Mouse (Mus musculus) lung, postnatal 0 days (tissue): ENCODE measurements at regions not wholly inside any gene's neighbourhood (a gene's known extent, or its start where the extent isn't known, plus 50 kb on each side); places are given as distances from the start of the nearest gene placed in this dataset.

ENCODE experiments used
- ATAC-seq: fragments of 200-750 bp; cut with Nextera tagmentation; 2 replicates; pipeline ENCODE4 v1.8.0; 2017; ENCODE audit warnings: moderate library complexity
- DNase-seq: peaks from one replicate; pipeline ENCODE4 v3.0.0-alpha.2; 2016; ENCODE audit warnings: low spot score
- H3K27ac ChIP-seq: fragments of 300-500 bp; sonication (generic); 2 replicates; pipeline ENCODE4 v1.5.1; 2014; ENCODE audit warnings: antibody characterized with exemption, mild to moderate bottlenecking, low read length, mixed read lengths
- H3K27me3 ChIP-seq: fragments of 300-500 bp; sonication (generic); replicated peaks from 2 replicates; pipeline ENCODE4 v1.6.1; 2014; ENCODE audit warnings: low read length, mixed read lengths; ENCODE audit not compliant: insufficient read depth
- H3K36me3 ChIP-seq: fragments of 300-500 bp; sonication (generic); 2 replicates; pipeline ENCODE4 v1.6.1; 2014; ENCODE audit warnings: low read length, mixed read lengths; ENCODE audit not compliant: insufficient read depth
- H3K4me1 ChIP-seq: fragments of 300-500 bp; sonication (generic); 2 replicates; pipeline ENCODE4 v1.6.1; 2014; ENCODE audit warnings: antibody characterized with exemption, low read depth, low read length, mixed read lengths; ENCODE audit not compliant: insufficient read depth
- H3K4me2 ChIP-seq: fragments of 300-500 bp; sonication (generic); replicated peaks from 2 replicates; pipeline ENCODE4 v1.6.1; 2014; ENCODE audit warnings: low read depth, mild to moderate bottlenecking, low read length, moderate library complexity, mixed read lengths
- H3K4me3 ChIP-seq: fragments of 300-500 bp; sonication (generic); 2 replicates; pipeline ENCODE4 v1.5.1; 2014; ENCODE audit warnings: low read depth, low read length
- H3K9ac ChIP-seq: fragments of 300-500 bp; sonication (generic); replicated peaks from 2 replicates; pipeline ENCODE4 v1.6.1; 2014; ENCODE audit warnings: low read depth, mild to moderate bottlenecking
- H3K9me3 ChIP-seq: fragments of 300-500 bp; sonication (generic); 2 replicates; pipeline ENCODE4 v1.6.1; 2016; ENCODE audit warnings: low read length, mixed read lengths
- CTCF ChIP-seq: IDR thresholded peaks from 2 replicates; pipeline ENCODE4 v1.5.1; 2016; ENCODE audit warnings: antibody characterized with exemption, mild to moderate bottlenecking
- EP300 ChIP-seq: IDR thresholded peaks from 2 replicates; pipeline ENCODE4 v1.6.1; 2016; ENCODE audit warnings: antibody characterized with exemption, mild to moderate bottlenecking, control low read depth
- WGBS: fragments of 180-500 bp; shearing (Covaris S2); extraction: QIAGEN DNeasy Blood & Tissue Kit; methylation state at CpG from one replicate; pipeline ENCODE4 v1.1.7; 2014; 5-methylcytosine and 5-hydroxymethylcytosine counted together

DNA sequence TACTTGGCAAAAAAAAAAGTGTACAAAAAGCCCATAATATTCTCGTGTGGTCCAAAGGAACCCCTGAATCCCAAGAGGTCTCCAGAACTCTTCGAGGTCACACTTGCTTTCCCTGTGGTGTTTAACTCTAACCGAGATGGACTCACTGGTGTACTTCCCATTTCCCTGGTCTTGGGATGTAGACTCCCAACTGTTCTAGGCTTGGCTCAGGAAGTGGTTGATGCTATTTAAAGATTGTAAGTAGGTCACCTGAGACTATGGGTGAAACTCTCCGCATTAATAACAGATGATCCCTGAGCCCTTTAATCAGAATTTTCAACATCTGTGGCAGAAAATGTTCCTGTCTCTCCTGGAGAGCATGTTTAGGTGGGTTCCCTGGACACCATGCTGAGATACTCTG is 185.6 kb upstream of the Gm15217 start:
- Histone ChIP-seq H3K27me3 (no peaks in the 10 kb centered on the region), H3K4me1 (no peaks in the 10 kb centered on the region), H3K9me3 (no peaks in the 10 kb centered on the region), H3K9ac (no peak overlapping the region), H3K4me2 (no peak overlapping the region), H3K4me3 (no peak overlapping the region), H3K27ac (no peak overlapping the region), H3K36me3 (no peaks in the 10 kb centered on the region)
- 77% methylated on average over 4 of the region's 4 CpGs for WGBS
- no peak for ATAC-seq
- TF ChIP-seq CTCF (no peak), EP300 (no peak)
- DNase-seq = no peak

DNA sequence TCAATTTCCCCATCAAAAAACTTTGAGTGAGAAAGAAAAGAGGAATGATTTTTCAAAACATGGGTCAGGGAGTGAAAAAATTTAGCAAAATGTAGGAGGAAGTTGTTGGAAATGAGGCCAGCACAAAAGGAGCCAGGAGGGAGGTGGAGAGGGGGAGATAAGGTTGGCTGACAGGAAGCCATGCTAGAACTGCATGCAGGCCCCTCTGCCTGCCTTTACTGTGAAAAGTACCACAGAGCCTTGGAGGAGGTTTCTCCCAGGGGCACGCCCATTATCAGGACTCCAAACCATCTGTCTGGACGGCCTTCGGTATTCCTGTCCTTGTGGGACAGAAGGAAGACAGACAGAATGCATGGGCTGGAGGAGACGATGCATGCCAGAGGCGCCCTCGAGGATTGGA is 183.3 kb upstream of the Gm15217 start:
- no peak overlapping the region for H3K4me2 ChIP-seq
- DNase-seq (no peak), ATAC-seq (no peak)
- no peak overlapping the region for H3K4me3 ChIP-seq
- no peak overlapping the region for H3K27ac ChIP-seq
- no peaks in the 10 kb centered on the region for H3K9me3 ChIP-seq
- no peaks in the 10 kb centered on the region for H3K36me3 ChIP-seq
- H3K27me3 ChIP-seq = no peaks in the 10 kb centered on the region
- no peak for TF ChIP-seq CTCF
- no peak for TF ChIP-seq EP300
- no peaks in the 10 kb centered on the region for H3K4me1 ChIP-seq
- no peak overlapping the region for H3K9ac ChIP-seq
- WGBS = 52% methylated on average over 6 of the region's 6 CpGs

DNA sequence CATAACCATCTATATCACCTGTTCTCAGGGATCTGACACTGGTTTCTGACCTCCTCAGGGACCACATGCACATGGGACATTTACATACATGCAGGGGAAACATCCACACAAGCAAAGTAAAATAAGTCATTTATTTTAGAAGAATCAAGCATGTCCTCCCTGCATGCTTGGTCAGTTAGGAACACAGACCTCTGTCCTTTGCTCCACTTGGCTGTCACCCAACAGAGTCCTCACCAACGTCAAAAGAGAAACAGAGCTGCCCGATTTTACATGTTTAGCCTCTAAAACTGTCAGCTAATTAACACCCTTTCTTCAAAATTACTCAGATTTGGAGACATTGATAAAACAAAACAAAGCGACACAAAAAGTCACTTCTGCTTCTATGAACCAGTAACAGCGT is 176.4 kb upstream of the Gm15217 start:
- no peak overlapping the region for H3K27ac ChIP-seq
- no peaks in the 10 kb centered on the region for H3K9me3 ChIP-seq
- TF ChIP-seq EP300 (no peak), CTCF (no peak)
- H3K4me2 ChIP-seq = no peak overlapping the region
- no peak overlapping the region for H3K9ac ChIP-seq
- DNase-seq (no peak), ATAC-seq (no peak)
- no peaks in the 10 kb centered on the region for H3K36me3 ChIP-seq
- WGBS = 61% methylated on average over 4 of the region's 4 CpGs
- no peaks in the 10 kb centered on the region for H3K4me1 ChIP-seq
- H3K4me3 ChIP-seq = no peak overlapping the region
- no peaks in the 10 kb centered on the region for H3K27me3 ChIP-seq

DNA sequence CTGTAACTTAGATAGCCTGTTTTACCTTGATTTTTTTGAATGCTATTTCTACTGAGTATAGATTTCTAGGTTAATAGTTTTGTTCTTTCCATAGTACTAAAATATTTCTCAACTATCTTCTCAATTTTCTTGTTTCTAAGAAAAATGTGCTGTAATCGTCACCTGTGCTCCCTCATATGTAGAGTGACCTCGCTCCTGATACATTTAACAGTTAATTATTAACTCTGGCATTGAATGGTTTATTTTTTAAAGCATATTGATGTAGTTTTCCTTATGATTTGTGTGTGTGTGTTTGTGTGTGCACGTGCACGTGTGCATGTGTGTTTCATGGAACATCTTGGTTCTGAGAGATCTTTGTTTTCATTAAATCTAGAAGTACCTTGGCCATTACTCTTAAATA is 158.7 kb upstream of the Gm15217 start:
- Histone ChIP-seq H3K9me3 (no peaks in the 10 kb centered on the region), H3K4me3 (no peak overlapping the region), H3K4me1 (no peaks in the 10 kb centered on the region; the same call in 1 of the 2 replicates), H3K27ac (no peak overlapping the region), H3K36me3 (no peaks in the 10 kb centered on the region), H3K27me3 (no peaks in the 10 kb centered on the region), H3K4me2 (no peak overlapping the region), H3K9ac (no peak overlapping the region)
- 65% methylated on average over 4 of the region's 4 CpGs for WGBS
- DNase-seq = no peak
- TF ChIP-seq EP300 (no peak), CTCF (no peak)
- no peak for ATAC-seq

DNA sequence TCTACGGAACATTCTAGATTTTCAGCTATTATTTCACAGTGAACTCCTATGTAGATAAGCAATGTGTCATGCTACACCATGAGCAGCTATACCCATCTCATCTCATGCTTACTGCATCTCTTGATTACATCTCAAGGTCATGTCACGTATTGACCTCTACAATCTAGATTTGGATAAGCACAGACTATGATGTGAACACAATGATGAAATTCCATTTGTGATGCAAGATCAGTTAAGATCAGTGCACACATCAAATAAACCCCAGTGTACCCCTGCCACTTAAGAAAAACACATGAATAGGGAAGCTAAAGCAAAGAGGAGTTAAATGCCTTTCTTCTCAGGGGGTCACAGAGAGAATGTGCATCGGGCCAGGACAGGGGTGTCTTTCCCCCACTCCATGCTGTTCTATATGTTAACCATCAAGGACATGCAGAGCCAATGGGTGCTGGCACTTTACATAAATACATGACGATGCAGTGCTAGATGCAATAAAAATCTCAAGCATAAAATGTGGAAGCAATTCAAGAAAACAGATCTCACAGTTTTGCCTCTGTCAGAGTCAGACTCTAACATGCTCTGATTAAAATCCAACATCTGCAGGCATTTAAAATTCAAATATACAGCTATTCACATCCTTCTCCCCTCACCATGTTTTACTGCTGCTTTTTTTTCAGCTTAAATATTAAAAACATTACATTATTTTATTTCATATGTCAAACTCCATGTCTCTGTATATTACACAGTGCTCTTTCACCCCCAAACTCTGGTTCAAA is 157.1 kb upstream of the Gm15217 start:
- DNase-seq (no peak), ATAC-seq (no peak)
- WGBS = 79% methylated on average over 4 of the region's 4 CpGs
- Histone ChIP-seq H3K9ac (no peak overlapping the region), H3K27me3 (no peaks in the 10 kb centered on the region), H3K9me3 (no peaks in the 10 kb centered on the region), H3K4me2 (no peak overlapping the region), H3K4me1 (no peaks in the 10 kb centered on the region; the same call in 1 of the 2 replicates), H3K4me3 (no peak overlapping the region), H3K27ac (no peak overlapping the region), H3K36me3 (no peaks in the 10 kb centered on the region)
- TF ChIP-seq EP300 (no peak), CTCF (no peak)

DNA sequence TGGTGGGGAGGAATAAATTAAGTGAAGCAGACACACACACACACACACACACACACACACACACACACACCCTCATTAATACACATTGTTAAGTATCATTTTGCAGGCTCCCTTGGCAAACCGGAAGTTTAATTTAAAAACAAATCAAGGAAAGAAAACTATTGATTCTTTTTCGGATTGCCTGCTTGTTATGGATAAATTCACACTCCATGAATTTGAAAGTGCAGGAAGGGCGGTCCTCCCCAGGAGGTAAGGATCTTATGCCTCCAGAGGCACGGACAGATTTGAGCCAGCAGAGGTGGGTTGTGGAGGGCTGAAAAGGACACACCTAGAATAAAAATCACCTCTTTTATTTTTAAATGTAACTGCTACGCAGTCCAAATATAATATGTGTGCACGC is 156.2 kb upstream of the Gm15217 start:
- no peak for ATAC-seq
- H3K4me2 ChIP-seq = no peak overlapping the region
- DNase-seq = no peak
- no peak overlapping the region for H3K27ac ChIP-seq
- no peaks in the 10 kb centered on the region for H3K27me3 ChIP-seq
- H3K9me3 ChIP-seq = no peaks in the 10 kb centered on the region
- no peak overlapping the region for H3K9ac ChIP-seq
- no peak overlapping the region for H3K4me3 ChIP-seq
- TF ChIP-seq CTCF (no peak), EP300 (no peak)
- WGBS = 75% methylated on average over 6 of the region's 6 CpGs
- H3K36me3 ChIP-seq = no peaks in the 10 kb centered on the region
- H3K4me1 ChIP-seq = no peaks in the 10 kb centered on the region; the same call in 1 of the 2 replicates
